Mouse (Mus musculus) liver, embryonic 16.5 days (tissue): ENCODE results near the gene Usp25. TPM values are rescaled to one million over a fixed set of nuclear protein-coding genes. Genes with fewer than 3 reads are reported as not detected.

Source experiments
- ATAC-seq: fragments of 200-750 bp; cut with Nextera tagmentation; 2 replicates; pipeline ENCODE4 v1.8.0; 2017; ENCODE audit warnings: low read depth, mild to moderate bottlenecking, moderate number of reproducible peaks, moderate library complexity
- H3K27ac ChIP-seq: fragments of 300-500 bp; sonication (generic); 2 replicates; pipeline ENCODE4 v1.5.1; 2014; ENCODE audit warnings: mild to moderate bottlenecking, low read length
- H3K27me3 ChIP-seq: fragments of 300-500 bp; sonication (generic); 2 replicates; pipeline ENCODE4 v1.6.1; 2014; ENCODE audit warnings: low read depth, low read length, mixed read lengths; ENCODE audit not compliant: control insufficient read depth, insufficient read depth
- H3K36me3 ChIP-seq: fragments of 300-500 bp; sonication (generic); 2 replicates; pipeline ENCODE4 v1.6.1; 2014; ENCODE audit warnings: mild to moderate bottlenecking; ENCODE audit not compliant: control insufficient read depth, insufficient read depth
- H3K4me1 ChIP-seq: fragments of 300-500 bp; sonication (generic); 2 replicates; pipeline ENCODE4 v1.6.1; 2014; ENCODE audit warnings: low read depth, low read length, mixed read lengths; ENCODE audit not compliant: control insufficient read depth
- H3K4me2 ChIP-seq: fragments of 300-500 bp; sonication (generic); 2 replicates; pipeline ENCODE4 v1.6.1; 2014; ENCODE audit warnings: low read depth, low read length, mixed read lengths
- H3K4me3 ChIP-seq: fragments of 300-500 bp; sonication (generic); 2 replicates; pipeline ENCODE4 v1.5.1; 2014; ENCODE audit warnings: low read depth, mild to moderate bottlenecking, low read length
- H3K9ac ChIP-seq: fragments of 300-500 bp; sonication (generic); 2 replicates; pipeline ENCODE4 v1.6.1; 2014; ENCODE audit warnings: low read depth, low read length
- H3K9me3 ChIP-seq: fragments of 300-500 bp; sonication (generic); replicated peaks from 2 replicates; pipeline ENCODE4 v1.6.1; 2016; ENCODE audit warnings: low read length; ENCODE audit not compliant: control insufficient read depth
- WGBS: fragments of 180-500 bp; shearing (Covaris S2); extraction: QIAGEN DNeasy Blood & Tissue Kit; methylation state at CpG from one replicate; pipeline ENCODE4 v1.1.7; 2014; ENCODE audit not compliant: insufficient replicate concordance; 5-methylcytosine and 5-hydroxymethylcytosine counted together
- polyA plus RNA-seq: library from polyadenylated mRNA; unstranded; fragments of >200 nt; fragmentation: Nextera tagmentation; extraction: Ambion mirVana; gene quantifications from 2 replicates; pipeline ENCODE4 v1.2.1, GENCODE M21; 2015

Gene Usp25
- 18.3 and 25.5 TPM in 2 replicates for polyA plus RNA-seq

- H3K4me2 ChIP-seq, result peak within 1 kb of the TSS; percentile 70
- peak; percentile 89 for ATAC-seq
- WGBS, result under 1% methylated on average over 82 of the region's 126 CpGs
Measured at GRCm38 (mm10) chr16:77013427-77014320, at the start of gene Usp25. TSS of gene Usp25 (plus strand) at chr16:77013706.

GRCm38 (mm10) chr16:76967593-76968275 lies 45.8 kb upstream of the Usp25 start:
- Histone ChIP-seq H3K4me2 (no peak overlapping the region), H3K4me1 (no peaks in the 10 kb centered on the region), H3K36me3 (no peaks in the 10 kb centered on the region), H3K4me3 (no peak overlapping the region), H3K9me3 (no peaks in the 10 kb centered on the region), H3K27ac (no peak overlapping the region), H3K9ac (no peak overlapping the region), H3K27me3 (no peaks in the 10 kb centered on the region)
- WGBS, result 62% methylated on average over 3 of the region's 3 CpGs
- ATAC-seq, result peak; percentile 83

More at GRCm38 (mm10) chr16:77013427-77014320, at the start of gene Usp25:
- Histone ChIP-seq H3K4me3 (peak within 1 kb of the TSS; percentile 95), H3K27ac (peak within 1 kb of the TSS; percentile 91), H3K36me3 (no peaks in the 10 kb centered on the region), H3K9ac (peak within 1 kb of the TSS; percentile 93), H3K4me1 (peaks cover 21% of the 10 kb centered on the region), H3K9me3 (no peaks in the 10 kb centered on the region), H3K27me3 (no peaks in the 10 kb centered on the region)

- Histone ChIP-seq H3K27me3 (no peaks in the 10 kb centered on the region), H3K4me3 (no peak overlapping the region)
- 54% methylated on average over 5 of the region's 5 CpGs for WGBS
Measured at GRCm38 (mm10) chr16:76971211-76971610, 42.3 kb upstream of the Usp25 start.

GRCm38 (mm10) chr16:76976787-76977430 lies 36.6 kb upstream of the Usp25 start:
- no peaks in the 10 kb centered on the region for H3K36me3 ChIP-seq
- 39% methylated on average over 5 of the region's 5 CpGs for WGBS
- no peak overlapping the region for H3K27ac ChIP-seq
- H3K4me2 ChIP-seq, result no peak overlapping the region
- no peak overlapping the region for H3K9ac ChIP-seq
- no peak overlapping the region for H3K4me3 ChIP-seq
- ATAC-seq, result no peak
- no peaks in the 10 kb centered on the region for H3K9me3 ChIP-seq
- H3K4me1 ChIP-seq, result no peaks in the 10 kb centered on the region
- no peaks in the 10 kb centered on the region for H3K27me3 ChIP-seq

More at GRCm38 (mm10) chr16:76971211-76971610, 42.3 kb upstream of the Usp25 start:
- no peak for ATAC-seq
- Histone ChIP-seq H3K4me1 (no peaks in the 10 kb centered on the region), H3K9me3 (no peaks in the 10 kb centered on the region), H3K9ac (no peak overlapping the region), H3K36me3 (no peaks in the 10 kb centered on the region), H3K4me2 (no peak overlapping the region), H3K27ac (no peak overlapping the region)

DNA sequence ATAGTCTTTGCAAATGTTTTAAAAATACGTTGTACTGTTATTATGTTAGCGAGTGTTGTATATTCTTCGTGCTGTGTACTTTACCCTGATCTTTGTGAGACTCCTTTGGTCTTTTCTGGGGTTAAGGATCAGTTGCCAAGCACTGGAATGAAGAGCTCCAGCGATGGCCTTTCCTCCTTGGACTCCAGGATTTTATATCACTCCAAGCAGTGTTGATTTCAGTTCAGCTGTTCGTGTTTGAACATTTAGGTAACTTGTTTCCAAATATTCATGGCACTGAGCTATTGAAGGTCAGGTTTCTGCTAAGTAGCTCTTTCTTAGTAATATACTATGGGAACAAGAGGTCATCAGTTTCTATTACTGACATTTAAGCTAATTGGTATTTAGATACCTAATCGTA lies 29.8 kb upstream of the Usp25 start:
- no peak for ATAC-seq
- Histone ChIP-seq H3K9ac (no peak overlapping the region), H3K27ac (no peak overlapping the region), H3K9me3 (no peaks in the 10 kb centered on the region), H3K27me3 (no peaks in the 10 kb centered on the region), H3K4me2 (no peak overlapping the region), H3K4me1 (no peaks in the 10 kb centered on the region), H3K36me3 (no peaks in the 10 kb centered on the region), H3K4me3 (no peak overlapping the region)
- WGBS, result 64% methylated on average over 6 of the region's 6 CpGs

DNA sequence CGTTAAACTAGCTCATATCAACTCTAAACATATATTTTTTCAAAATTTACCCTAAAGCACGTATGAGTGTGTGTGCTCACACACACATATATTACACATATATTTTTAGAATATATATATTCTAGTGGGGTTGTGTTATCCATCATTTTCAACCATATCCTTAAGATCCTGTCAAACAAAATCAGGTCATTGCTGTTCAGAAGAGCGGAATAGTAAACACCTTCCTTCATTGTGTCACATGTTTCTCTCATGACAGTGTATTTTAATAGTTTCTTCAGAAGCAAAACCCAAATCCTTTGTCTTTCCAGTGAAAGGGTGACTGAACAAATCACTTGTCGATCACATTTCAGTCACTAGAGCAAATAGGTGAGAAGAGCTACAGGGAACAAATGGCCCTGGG lies 25.8 kb upstream of the Usp25 start:
- Histone ChIP-seq H3K27me3 (no peaks in the 10 kb centered on the region), H3K36me3 (no peaks in the 10 kb centered on the region), H3K27ac (no peak overlapping the region), H3K9ac (no peak overlapping the region), H3K4me3 (no peak overlapping the region), H3K9me3 (no peaks in the 10 kb centered on the region), H3K4me1 (no peaks in the 10 kb centered on the region), H3K4me2 (no peak overlapping the region)
- ATAC-seq, result no peak
- 63% methylated on average over 4 of the region's 4 CpGs for WGBS

- Histone ChIP-seq H3K9me3 (no peaks in the 10 kb centered on the region), H3K4me1 (no peaks in the 10 kb centered on the region), H3K9ac (no peak overlapping the region), H3K27me3 (no peaks in the 10 kb centered on the region), H3K4me2 (no peak overlapping the region), H3K4me3 (no peak overlapping the region), H3K27ac (no peak overlapping the region), H3K36me3 (no peaks in the 10 kb centered on the region)
- no peak for ATAC-seq
- WGBS, result 77% methylated on average over 3 of the region's 3 CpGs
Measured at GRCm38 (mm10) chr16:77003900-77004299, 9.6 kb upstream of the Usp25 start.

DNA sequence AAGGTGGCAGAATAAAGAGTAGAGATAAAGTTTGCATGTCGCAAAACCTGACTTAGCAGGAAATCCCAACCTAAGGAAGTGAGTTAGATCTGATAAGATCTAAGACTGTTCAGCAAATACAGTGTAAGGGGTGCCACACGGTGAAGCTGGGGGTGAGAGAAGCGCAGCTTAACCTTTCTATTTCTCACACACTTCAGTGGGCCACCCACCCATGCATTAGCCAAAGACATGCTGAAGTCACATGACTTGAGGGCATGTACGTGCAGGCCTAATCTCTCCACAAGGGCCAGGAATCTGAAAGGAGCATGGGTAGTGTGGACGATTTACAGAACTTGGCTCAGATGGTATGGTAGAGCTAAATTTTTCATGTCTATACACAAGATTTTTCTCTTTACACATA lies 4.3 kb upstream of the Usp25 start:
- no peaks in the 10 kb centered on the region for H3K9me3 ChIP-seq
- no peaks in the 10 kb centered on the region for H3K27me3 ChIP-seq
- ATAC-seq, result no peak
- no peak overlapping the region for H3K4me3 ChIP-seq
- peaks cover 4% of the 10 kb centered on the region for H3K4me1 ChIP-seq
- H3K9ac ChIP-seq, result no peak overlapping the region
- H3K36me3 ChIP-seq, result no peaks in the 10 kb centered on the region
- 13% methylated on average over 5 of the region's 5 CpGs for WGBS
- H3K4me2 ChIP-seq, result no peak overlapping the region
- no peak overlapping the region for H3K27ac ChIP-seq
